Mouse (Mus musculus) hindbrain, embryonic 10.5 days (tissue): ENCODE results near the gene Csf2rb2. TPM values are rescaled to one million over a fixed set of nuclear protein-coding genes. Genes with fewer than 3 reads are reported as not detected.
A peak's percentile ranks its signal among the peaks of the same experiment; 100 is the strongest.
"Not testable (repeated sequence)": the region's sequence is repeated elsewhere in the genome, so short reads cannot be mapped to it uniquely, and the experiment has no call there.

Experiments
- DNase-seq: peaks from one replicate; pipeline ENCODE4 v3.0.0-alpha.2; 2017; ENCODE audit warnings: low spot score
- H3K27ac ChIP-seq: fragments of 300-500 bp; sonication (generic); 2 replicates; pipeline ENCODE4 v1.5.1; 2016; ENCODE audit warnings: mild to moderate bottlenecking, moderate library complexity
- H3K27me3 ChIP-seq: fragments of 300-500 bp; sonication (generic); 2 replicates; pipeline ENCODE4 v1.6.1; 2016; ENCODE audit warnings: mild to moderate bottlenecking; ENCODE audit not compliant: poor library complexity, insufficient read depth, severe bottlenecking
- H3K36me3 ChIP-seq: fragments of 300-500 bp; sonication (generic); 2 replicates; pipeline ENCODE4 v1.6.1; 2016; ENCODE audit warnings: mild to moderate bottlenecking, moderate library complexity
- H3K4me1 ChIP-seq: fragments of 300-500 bp; sonication (generic); replicated peaks from 2 replicates; pipeline ENCODE4 v1.6.1; 2016; ENCODE audit warnings: mild to moderate bottlenecking
- H3K4me3 ChIP-seq: fragments of 300-500 bp; sonication (generic); 2 replicates; pipeline ENCODE4 v1.5.1; 2016; ENCODE audit warnings: mild to moderate bottlenecking, moderate library complexity
- H3K9me3 ChIP-seq: fragments of 300-500 bp; sonication (generic); 2 replicates; pipeline ENCODE4 v1.6.1; 2016; ENCODE audit warnings: mild to moderate bottlenecking, moderate library complexity
- whole genome bisulfite sequencing: fragments of 180-500 bp; shearing (Covaris S2); methylation state at CpG from one replicate; pipeline ENCODE4 v1.1.7; 2016; 5-methylcytosine and 5-hydroxymethylcytosine counted together
- polyA plus RNA-seq: library from polyadenylated mRNA; unstranded; fragments of >200 nt; fragmentation: Nextera tagmentation; extraction: Ambion mirVana; gene quantifications from 2 replicates; pipeline ENCODE4 v1.2.1, GENCODE M21; 2016

Csf2rb2 gene
- polyA plus RNA-seq, 1 experiment from 2014 or later: 0.60 TPM

DNA sequence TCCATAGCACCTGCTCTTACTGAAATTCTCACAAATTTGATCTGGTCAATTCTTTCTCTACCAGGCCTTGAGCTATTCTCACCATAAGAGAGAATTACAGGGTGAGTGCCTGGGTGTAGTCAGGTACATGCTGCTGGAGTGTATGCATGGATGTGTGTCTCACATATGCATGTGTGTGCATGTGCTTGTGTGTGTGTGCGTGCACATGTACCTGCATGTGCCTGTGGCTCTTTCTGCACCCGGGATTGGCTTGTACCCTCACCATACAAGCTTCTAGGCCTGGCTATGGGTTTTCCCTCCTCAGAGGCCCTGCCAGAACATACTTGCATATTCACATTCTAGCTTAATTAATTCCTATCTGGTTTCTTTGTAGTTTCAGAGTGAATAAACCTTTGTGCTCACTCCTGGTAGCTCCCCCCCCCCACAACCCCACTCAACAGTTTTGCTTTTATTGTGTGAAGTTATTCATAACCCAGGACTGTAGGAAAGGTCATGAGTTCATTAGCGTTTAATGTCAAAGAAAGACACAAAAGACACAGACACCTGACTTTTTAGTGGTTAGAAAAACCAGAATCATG, 23.1 kb upstream of the Csf2rb2 start:
- WGBS: 80% methylated on average over 3 of the region's 3 CpGs
- H3K36me3 ChIP-seq: no peaks in the 10 kb centered on the region
- no peak overlapping the region; the same call in 1 of the 2 replicates for H3K27ac ChIP-seq
- DNase-seq: no peak
- H3K4me1 ChIP-seq: peaks cover 10% of the 10 kb centered on the region; the same call in 1 of the 2 replicates
- H3K4me3 ChIP-seq: no peak overlapping the region
- no peaks in the 10 kb centered on the region for H3K9me3 ChIP-seq
- H3K27me3 ChIP-seq: no peaks in the 10 kb centered on the region

DNA sequence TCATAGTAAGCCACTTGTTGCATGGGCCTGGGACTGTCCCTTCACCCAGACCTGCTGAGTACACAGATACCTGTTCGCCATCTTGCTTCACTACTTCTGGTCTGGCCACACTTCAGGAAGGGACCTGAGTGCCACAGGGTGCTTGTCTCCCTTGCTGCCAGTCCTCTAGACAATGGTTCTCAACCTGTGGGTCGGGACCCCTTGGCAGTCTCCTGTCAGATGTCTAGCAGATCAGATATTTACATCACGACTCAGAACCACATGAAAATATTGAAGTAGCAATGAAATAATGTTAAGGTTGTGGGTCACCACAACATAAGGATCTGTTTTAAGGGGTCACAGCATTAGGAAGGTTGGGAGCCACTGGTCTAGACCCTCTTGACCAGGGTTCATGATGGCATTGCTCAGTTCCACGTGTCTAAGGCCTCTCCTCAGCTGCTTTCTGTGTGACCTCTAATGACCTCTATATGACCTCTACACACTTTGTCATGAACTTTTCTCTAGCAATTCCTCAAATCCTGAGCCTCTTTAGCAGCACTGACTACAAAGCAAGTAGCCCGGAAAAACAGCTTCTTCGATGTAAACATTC, 22.3 kb upstream of the Csf2rb2 start:
- DNase-seq, H3K27me3 ChIP-seq, H3K27ac ChIP-seq, H3K9me3 ChIP-seq, H3K36me3 ChIP-seq, H3K4me3 ChIP-seq: not testable (repeated sequence)
- H3K4me1 ChIP-seq: peaks cover 10% of the 10 kb centered on the region; the same call in 1 of the 2 replicates
- WGBS: 83% methylated on average over 6 of the region's 6 CpGs

DNA sequence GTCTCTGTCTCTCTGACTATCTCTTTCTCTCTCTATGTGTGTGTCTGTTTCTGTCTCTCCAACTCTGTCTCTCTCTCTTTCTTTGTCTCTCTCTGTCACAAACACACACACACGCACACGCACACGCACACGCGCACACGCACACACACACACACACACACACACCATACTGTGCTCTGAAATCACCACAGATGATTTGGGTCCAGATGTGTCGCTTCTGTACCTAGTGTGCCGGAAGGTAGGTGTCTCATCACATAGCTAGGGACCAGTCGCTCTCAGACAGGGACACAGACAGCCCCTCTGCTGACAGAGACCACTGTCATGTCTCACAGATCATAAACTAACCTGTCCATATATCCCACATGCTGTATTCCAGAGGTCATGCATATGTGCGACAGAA, 21.2 kb upstream of the Csf2rb2 start:
- H3K27me3 ChIP-seq: no peaks in the 10 kb centered on the region
- H3K9me3 ChIP-seq: no peaks in the 10 kb centered on the region
- DNase-seq: no peak
- no peaks in the 10 kb centered on the region for H3K36me3 ChIP-seq
- no peak overlapping the region for H3K4me3 ChIP-seq
- no peak overlapping the region for H3K27ac ChIP-seq
- peaks cover 10% of the 10 kb centered on the region; the same call in 1 of the 2 replicates for H3K4me1 ChIP-seq
- 90% methylated on average over 10 of the region's 10 CpGs for whole genome bisulfite sequencing

DNA sequence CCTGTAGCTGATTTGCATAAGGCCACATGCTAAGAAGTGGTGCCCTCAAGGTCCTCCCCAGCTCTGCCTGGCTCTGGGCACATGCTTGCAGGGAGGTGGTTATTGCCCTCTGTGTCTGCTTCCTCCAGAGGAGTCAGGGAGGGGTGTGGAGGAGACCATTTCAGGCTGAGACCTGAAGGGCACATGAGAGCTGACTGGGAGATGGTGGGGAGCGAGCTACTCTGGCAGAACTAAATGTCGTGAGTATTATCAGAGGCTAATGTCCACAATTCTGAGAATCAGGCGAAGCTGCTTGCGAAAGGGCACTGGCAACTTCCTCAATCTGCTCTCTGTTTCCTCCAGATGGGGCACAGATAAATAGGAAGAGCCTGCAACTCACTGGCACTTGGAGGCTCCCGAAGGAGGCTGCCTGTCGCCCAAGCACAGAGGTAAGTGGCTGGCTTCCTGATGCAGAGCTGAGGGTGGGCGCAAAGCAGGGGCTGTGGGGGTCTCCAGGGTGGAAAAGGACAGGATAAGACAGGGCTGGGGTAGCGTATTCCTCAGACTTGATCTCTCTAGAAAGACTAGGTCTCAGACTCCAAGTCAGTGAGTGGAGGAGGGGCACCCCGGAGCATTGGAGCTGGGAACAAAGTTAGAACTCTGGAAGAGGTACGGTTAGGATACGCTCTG, 20.3 kb upstream of the Csf2rb2 start, which contains the start of gene Csf2rb:
Gene Csf2rb, plus strand, starts transcription at position 82 of the 669 bp plus-strand sequence.
- 85% methylated on average over 11 of the region's 11 CpGs for WGBS
- no peak for DNase-seq
- H3K27me3 ChIP-seq: no peaks in the 10 kb centered on the region
- H3K9me3 ChIP-seq: no peaks in the 10 kb centered on the region
- no peak within 1 kb of the TSS for H3K27ac ChIP-seq
- no peaks in the 10 kb centered on the region for H3K36me3 ChIP-seq
- H3K4me3 ChIP-seq: no peak within 1 kb of the TSS
- H3K4me1 ChIP-seq: peaks cover 11% of the 10 kb centered on the region; the same call in 1 of the 2 replicates

DNA sequence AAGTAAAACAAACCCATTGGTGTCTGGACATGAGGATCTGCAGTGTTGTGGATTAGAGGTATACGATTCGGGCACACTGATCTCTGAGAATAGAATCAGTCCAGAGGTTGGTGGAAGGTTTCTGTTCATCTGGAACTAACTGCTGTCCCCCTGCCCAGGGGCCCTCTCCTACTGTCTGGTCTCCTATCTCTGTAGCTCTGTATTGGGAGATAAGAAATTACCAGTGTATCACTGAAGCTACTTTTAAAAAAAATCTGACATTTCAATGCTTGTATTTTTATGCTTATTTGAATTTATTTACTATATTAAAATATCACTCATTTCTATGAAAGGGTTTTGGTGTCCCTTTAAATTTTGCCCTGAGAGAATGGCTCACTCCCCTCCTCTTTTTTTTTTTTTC, 18.8 kb upstream of the Csf2rb2 start:
- Histone ChIP-seq H3K27ac (no peak overlapping the region), H3K27me3 (no peaks in the 10 kb centered on the region), H3K9me3 (no peaks in the 10 kb centered on the region), H3K4me1 (peaks cover 11% of the 10 kb centered on the region; the same call in 1 of the 2 replicates), H3K4me3 (no peak overlapping the region), H3K36me3 (no peaks in the 10 kb centered on the region)
- no peak for DNase-seq
- WGBS: 94% methylated on average over 2 of the region's 2 CpGs

DNA sequence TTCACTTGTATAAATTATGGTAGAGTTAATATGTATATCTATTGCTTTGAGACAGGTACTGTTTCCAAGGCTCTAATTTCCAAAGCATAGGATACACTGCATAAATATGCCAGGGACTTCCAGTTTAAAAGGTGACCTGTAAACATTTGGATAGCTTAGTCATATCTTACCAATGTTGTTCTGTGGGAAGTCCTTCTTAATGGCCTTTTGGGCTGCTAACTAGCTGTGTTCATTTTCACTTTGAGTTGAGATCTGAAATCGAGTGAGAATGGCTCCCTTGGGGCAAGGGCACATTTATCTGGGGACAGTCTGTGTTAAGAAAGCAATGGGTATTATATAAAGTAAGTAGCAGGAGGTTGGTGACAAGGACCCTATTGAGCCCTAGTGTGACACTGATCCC, 17.8 kb upstream of the Csf2rb2 start:
- WGBS: 61% methylated on average over 1 of the region's 1 CpGs
- peaks cover 6% of the 10 kb centered on the region; the same call in 1 of the 2 replicates for H3K4me1 ChIP-seq

DNA sequence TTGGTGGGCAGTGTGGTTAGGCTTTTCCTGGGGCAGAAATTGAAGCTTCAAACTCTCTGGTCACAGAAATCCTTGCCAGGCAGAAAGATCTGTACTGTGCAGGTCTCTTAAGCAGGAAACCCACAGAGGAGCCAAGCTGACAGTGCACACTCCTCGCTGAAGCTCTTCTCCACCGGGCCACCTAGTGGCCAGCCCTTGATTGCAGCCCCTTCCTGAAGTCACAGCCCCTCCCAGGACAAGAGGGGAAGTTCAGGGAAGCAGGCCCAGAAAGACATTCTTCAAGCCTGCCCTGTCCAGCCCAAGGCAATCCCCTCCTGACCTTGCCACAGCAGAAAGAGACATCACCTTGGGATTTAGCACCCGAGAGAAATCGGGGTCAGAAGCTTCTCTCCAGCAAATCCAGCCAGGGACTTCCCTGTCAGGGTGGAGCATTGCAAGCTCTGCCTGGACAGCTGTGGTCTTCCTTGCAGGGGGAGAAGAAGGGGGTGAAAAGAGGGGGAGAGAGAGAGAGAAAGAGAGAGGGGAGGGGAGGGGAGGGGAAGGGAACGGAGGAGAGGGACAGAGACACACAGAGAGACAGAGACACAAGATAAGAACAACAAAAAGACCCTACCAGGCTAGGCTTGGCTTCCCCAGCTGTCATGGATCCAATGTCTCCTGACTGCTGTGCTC, 15.4 kb upstream of the Csf2rb2 start:
- Histone ChIP-seq H3K4me1 (peaks cover 6% of the 10 kb centered on the region; the same call in 1 of the 2 replicates), H3K27ac (no peak overlapping the region), H3K36me3 (no peaks in the 10 kb centered on the region), H3K4me3 (no peak overlapping the region), H3K9me3 (no peaks in the 10 kb centered on the region), H3K27me3 (no peaks in the 10 kb centered on the region)
- 20% methylated on average over 5 of the region's 5 CpGs for WGBS
- DNase-seq: peak; percentile 70

More for the DNA sequence above, 17.8 kb upstream of the Csf2rb2 start:
- no peak overlapping the region for H3K4me3 ChIP-seq
- no peak for DNase-seq
- H3K27ac ChIP-seq: no peak overlapping the region
- H3K27me3 ChIP-seq: no peaks in the 10 kb centered on the region
- H3K36me3 ChIP-seq: no peaks in the 10 kb centered on the region
- H3K9me3 ChIP-seq: no peaks in the 10 kb centered on the region

DNA sequence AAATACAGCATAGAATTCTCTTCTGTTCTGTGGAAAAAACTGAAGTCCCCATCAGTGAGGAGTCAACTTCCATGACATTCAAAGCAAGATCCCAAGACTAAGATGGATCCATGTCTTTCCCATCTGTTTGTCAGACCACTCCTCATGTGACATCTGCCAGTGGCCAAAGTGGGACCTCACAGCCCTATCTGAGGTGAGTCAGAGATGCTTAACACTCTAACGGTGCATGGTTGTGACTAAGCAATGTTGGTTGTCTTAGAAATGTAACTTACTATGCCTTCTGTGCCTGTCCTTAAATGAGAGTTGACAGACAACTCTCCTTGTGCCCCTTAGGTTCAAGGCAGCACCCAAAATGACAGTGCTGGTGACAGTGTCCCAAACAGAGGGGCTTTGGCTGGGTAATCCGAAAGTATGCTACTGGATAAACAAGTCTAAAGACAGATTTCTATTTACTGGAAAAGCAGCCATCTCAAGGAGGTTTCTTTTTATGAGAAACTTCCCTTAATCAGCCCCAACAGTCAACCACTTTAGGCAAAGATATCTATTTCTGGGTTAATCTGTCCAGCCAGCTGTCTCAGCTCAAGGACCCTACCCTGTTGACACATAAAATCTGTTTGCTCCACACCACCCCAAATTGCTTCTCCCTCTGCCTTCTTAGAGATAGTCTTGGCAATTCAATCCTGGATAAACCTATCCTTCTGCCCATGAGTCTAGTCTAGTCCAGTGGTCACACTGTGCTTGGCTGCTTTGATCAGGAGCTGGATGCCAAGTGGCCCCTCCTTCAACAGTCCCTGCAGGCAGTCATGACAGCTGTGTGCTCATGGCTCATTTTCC, 13.0 kb upstream of the Csf2rb2 start:
- not testable (repeated sequence) for H3K36me3 ChIP-seq, H3K27ac ChIP-seq, DNase-seq, H3K27me3 ChIP-seq, H3K9me3 ChIP-seq, H3K4me1 ChIP-seq, H3K4me3 ChIP-seq
- WGBS: 84% methylated on average over 2 of the region's 2 CpGs

DNA sequence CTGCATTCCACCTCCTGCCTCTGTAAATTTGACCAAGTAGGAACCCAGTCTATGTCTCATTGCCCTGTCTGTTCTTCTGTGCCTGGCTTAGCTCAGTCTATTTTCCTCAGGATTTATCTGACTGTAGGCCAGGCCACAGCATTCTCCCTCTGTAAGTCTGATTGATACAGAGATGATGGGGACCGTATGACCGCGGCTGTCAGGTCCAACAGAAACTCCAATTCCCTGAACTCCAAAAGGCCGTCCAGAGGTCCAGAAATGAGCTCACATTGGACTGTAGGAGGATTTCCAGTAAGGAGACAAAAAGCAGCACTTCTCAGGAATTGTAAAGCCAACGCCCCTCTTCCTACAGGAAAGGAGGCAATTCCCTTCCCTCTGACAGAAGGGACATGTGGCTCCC, 8.1 kb upstream of the Csf2rb2 start:
- not testable (repeated sequence) for H3K9me3 ChIP-seq, DNase-seq, H3K4me3 ChIP-seq, H3K27ac ChIP-seq, H3K27me3 ChIP-seq, H3K36me3 ChIP-seq
- 92% methylated on average over 5 of the region's 5 CpGs for WGBS
- peaks cover 15% of the 10 kb centered on the region for H3K4me1 ChIP-seq

DNA sequence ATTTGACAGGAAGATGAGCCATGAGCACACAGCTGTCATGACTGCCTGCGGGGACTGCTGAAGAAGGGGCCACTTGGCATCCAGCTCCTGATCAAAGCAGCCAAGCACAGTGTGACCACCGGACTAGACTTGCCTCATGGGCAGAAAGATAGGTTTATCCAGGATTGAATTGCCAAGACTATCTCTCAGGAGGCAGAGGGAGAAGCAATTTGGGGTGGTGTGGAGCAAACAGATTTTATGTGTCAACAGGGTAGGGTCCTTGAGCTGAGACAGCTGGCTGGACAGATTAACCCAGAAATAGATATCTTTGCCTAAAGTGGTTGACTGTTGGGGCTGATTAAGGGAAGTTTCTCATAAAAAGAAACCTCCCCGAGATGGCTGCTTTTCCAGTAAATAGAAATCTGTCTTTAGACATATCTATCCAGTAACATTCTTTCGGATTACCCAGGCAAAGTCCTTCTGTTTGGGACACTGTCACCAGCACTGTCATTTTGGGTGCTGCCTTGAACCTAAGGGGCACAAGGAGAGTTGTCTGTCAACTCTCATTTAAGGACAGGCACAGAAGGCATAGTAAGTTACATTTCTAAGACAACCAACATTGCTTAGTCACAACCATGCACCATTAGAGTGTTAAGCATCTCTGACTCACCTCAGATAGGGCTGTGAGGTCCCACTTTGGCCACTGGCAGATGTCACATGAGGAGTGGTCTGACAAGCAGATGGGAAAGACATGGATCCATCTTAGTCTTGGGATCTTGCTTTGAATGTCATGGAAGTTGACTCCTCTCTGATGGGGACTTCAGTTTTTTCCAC, 7.1 kb upstream of the Csf2rb2 start:
- H3K36me3 ChIP-seq, H3K4me3 ChIP-seq, DNase-seq, H3K9me3 ChIP-seq, H3K27ac ChIP-seq, H3K27me3 ChIP-seq: not testable (repeated sequence)
- peaks cover 15% of the 10 kb centered on the region for H3K4me1 ChIP-seq
- WGBS: 79% methylated on average over 4 of the region's 4 CpGs

DNA sequence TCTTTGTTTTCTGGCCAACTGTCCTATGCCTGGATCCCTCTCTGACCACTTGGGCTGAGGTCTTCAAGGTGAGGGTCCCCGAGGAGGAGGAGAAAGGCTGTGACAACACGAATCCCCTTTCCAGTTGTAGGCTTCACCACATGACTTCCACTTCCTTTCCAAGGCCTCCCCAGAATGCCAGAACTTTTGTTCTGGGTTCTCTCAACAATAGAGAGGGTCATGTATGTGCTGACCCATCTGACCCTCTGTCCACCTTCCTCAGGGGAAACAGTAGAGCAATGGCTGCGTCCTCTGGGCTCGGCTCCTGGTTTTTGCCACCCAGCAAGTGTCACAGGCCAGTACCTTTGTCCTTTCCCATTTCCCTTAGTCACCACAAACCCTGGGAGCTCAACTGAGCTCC, 5.5 kb upstream of the Csf2rb2 start:
- 70% methylated on average over 4 of the region's 4 CpGs for WGBS
- no peaks in the 10 kb centered on the region for H3K36me3 ChIP-seq
- H3K4me1 ChIP-seq: peaks cover 15% of the 10 kb centered on the region
- H3K9me3 ChIP-seq: no peaks in the 10 kb centered on the region
- no peaks in the 10 kb centered on the region for H3K27me3 ChIP-seq
- no peak for DNase-seq
- H3K27ac ChIP-seq: no peak overlapping the region
- no peak overlapping the region for H3K4me3 ChIP-seq

DNA sequence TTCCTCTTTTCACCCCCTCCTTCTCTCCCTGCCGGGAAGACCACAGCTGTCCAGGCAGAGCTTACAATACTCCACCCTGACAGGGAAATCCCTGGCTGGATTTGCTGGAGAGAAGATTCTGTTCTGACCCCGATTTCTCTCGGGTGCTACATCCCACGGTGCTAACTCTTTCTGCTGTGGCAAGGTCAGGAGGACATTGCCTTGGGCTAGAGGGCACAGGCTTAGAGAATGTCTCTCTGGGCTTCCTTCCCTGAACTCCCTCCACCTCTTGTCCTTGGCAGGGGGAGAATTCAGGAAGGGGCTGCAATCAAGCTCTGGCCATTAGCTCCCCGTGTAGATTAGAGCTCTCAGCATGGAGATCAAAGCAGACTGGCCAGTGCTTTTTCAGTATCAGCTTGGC, 4.3 kb upstream of the Csf2rb2 start:
- Histone ChIP-seq H3K27me3 (no peaks in the 10 kb centered on the region), H3K36me3 (no peaks in the 10 kb centered on the region), H3K4me3 (no peak overlapping the region), H3K27ac (no peak overlapping the region), H3K9me3 (no peaks in the 10 kb centered on the region), H3K4me1 (peaks cover 15% of the 10 kb centered on the region)
- DNase-seq: no peak
- 58% methylated on average over 5 of the region's 5 CpGs for WGBS
